Mouse (Mus musculus): ENCODE results near the gene Alkbh5.

DNA sequence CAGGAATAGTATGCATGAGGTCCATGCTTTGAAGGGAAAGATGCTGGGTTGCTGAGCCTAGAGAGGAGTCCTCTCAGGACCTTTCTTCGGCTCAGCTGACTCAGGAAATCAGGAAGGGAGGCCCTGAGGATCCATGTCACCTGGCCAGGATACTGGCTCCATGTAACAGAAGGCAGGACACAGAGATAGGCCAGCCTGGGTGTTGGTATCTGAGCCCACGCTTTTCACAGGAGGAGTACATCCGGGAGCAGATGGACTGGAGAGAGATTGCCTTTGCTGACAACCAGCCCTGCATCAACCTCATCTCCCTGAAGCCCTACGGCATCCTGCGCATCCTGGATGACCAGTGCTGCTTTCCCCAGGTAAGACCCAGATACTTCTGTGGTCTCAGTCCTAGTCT lies 43.5 kb upstream of the Alkbh5 start:
- TF ChIP-seq MAX (IDR thresholded peaks at IDR 0.05; ENCODE audit: low read length) (no peak), CTCF (conservative IDR thresholded peaks at IDR 0.05 in 1 of 2, IDR thresholded peaks at IDR 0.05 in 1 of 2; ENCODE audit: low read depth in 2 of 2, low read length in 2 of 2) (no peak), MXI1 (IDR thresholded peaks at IDR 0.05; ENCODE audit: low read depth, low read length) (no peak), ZMIZ1 (IDR thresholded peaks at IDR 0.05; ENCODE audit: low read depth, low read length) (no peak), POLR2A (IDR thresholded peaks at IDR 0.05; ENCODE audit: low read depth, low read length) (no peak), EP300 (IDR thresholded peaks at IDR 0.05; ENCODE audit: low read length) (no peak), NELFE (IDR thresholded peaks at IDR 0.05; ENCODE audit: low read depth, low read length) (no peak), SIN3A (IDR thresholded peaks at IDR 0.05; ENCODE audit: low read length) (no peak), TCF12 (IDR thresholded peaks at IDR 0.05; ENCODE audit: low read depth, low read length) (no peak), HCFC1 (IDR thresholded peaks at IDR 0.05; ENCODE audit: low read depth, low read length) (no peak), USF2 (conservative IDR thresholded peaks at IDR 0.05; ENCODE audit: low read depth, low read length) (no peak)

Data from CH12.LX (cell line).